Mouse (Mus musculus): ENCODE results near the gene Nol3. TPM values are rescaled to one million over a fixed set of nuclear protein-coding genes. Genes with fewer than 3 reads are reported as not detected.

Nol3 gene
- total and polyA plus RNA-seq, 3 experiments: 0.63 to 0.89 TPM; not detected in 1

- TF ChIP-seq POLR2AphosphoS5 (IDR thresholded peaks at IDR 0.05; ENCODE audit: borderline replicate concordance, low read depth, low read length): no peak
- TF ChIP-seq GABPA (IDR thresholded peaks at IDR 0.05; ENCODE audit: low read depth, low read length): no peak
- peak; percentile 85 for TF ChIP-seq SIN3A (IDR thresholded peaks at IDR 0.05; ENCODE audit: low read length)
- TF ChIP-seq ELF1 (IDR thresholded peaks at IDR 0.05; ENCODE audit: low read depth, low read length): peak; percentile 98
- TF ChIP-seq POLR2A (IDR thresholded peaks at IDR 0.05; ENCODE audit: control insufficient read depth in 1 of 2, insufficient read depth in 1 of 2, low read depth in 1 of 2, low read length in 2 of 2, poor library complexity in 1 of 2): peak; percentile 73 to 78
These were observed 11.6 kb upstream of the Nol3 start, which contains the start of the genes Tradd and Fbxl8 (continued) for GRCm38 (mm10) chr8:105264024-105264982.

- H3K27ac ChIP-seq (ENCODE audit: control insufficient read depth, low read depth, low read length): peak overlapping the region; percentile 77
These were observed 10.8 kb upstream of the Nol3 start for GRCm38 (mm10) chr8:105265128-105265527.

GRCm38 (mm10) chr8:105266775-105267174 is 9.2 kb upstream of the Nol3 start:
- H3K27me3 ChIP-seq (ENCODE audit: control insufficient read depth in 1 of 2, insufficient read depth in 2 of 2, low read length in 2 of 2): no peaks in the 10 kb centered on the region
- peaks cover 7 to 28% of the 10 kb centered on the region in 2 experiments for H3K4me1 ChIP-seq (ENCODE audit: control insufficient read depth in 1 of 2, insufficient read depth in 2 of 2, low read length in 2 of 2)
- TF ChIP-seq NRF1 (IDR thresholded peaks at IDR 0.05; ENCODE audit: insufficient read depth, low read depth, low read length, poor library complexity, severe bottlenecking) (no peak), MEF2A (IDR thresholded peaks at IDR 0.05; ENCODE audit: extremely low read depth, insufficient replicate concordance, low read depth, low read length, poor library complexity, severe bottlenecking) (no peak), TBP (IDR thresholded peaks at IDR 0.05; ENCODE audit: low read depth, low read length) (0 out of 2 replicates have a peak, but pooled peaks have one; percentile 12), SIN3A (IDR thresholded peaks at IDR 0.05; ENCODE audit: low read length) (peak; percentile 41; the same call in 1 of the 2 replicates), MXI1 (IDR thresholded peaks at IDR 0.05; ENCODE audit: low read depth, low read length) (0 out of 2 replicates have a peak, but pooled peaks have one; percentile 15), ETS1 (IDR thresholded peaks at IDR 0.05; ENCODE audit: low read depth, low read length) (peak; percentile 49; the same call in 1 of the 2 replicates), MAZ (IDR thresholded peaks at IDR 0.05; ENCODE audit: low read depth, low read length) (peak; percentile 62; the same call in 1 of the 2 replicates)
- H3K9me3 ChIP-seq (replicated peaks; ENCODE audit: insufficient read depth, low read length): no peaks in the 10 kb centered on the region
- DNase-seq (ENCODE audit: low read depth, low spot score): peak; percentile 67
- peak overlapping the region; percentile 43; the same call in 1 of the 2 replicates for H3K27ac ChIP-seq (ENCODE audit: control insufficient read depth, low read depth, low read length)
- H3K79me2 ChIP-seq (ENCODE audit: control insufficient read depth, insufficient read depth, low read length, poor library complexity): peaks cover 15% of the 10 kb centered on the region
- H3K4me3 ChIP-seq (ENCODE audit: control insufficient read depth in 1 of 2, insufficient read depth in 1 of 2, low read depth in 2 of 2, low read length in 2 of 2): no peak overlapping the region
- peaks cover 0 to 17% of the 10 kb centered on the region in 2 experiments; a peak in 2 of 4 replicates for H3K36me3 ChIP-seq (ENCODE audit: control insufficient read depth in 1 of 2, insufficient read depth in 2 of 2, low read length in 2 of 2)
- H3K9ac ChIP-seq (ENCODE audit: control insufficient read depth, low read depth, low read length, poor library complexity, severe bottlenecking): peak overlapping the region; percentile 12; the same call in 1 of the 2 replicates

More at GRCm38 (mm10) chr8:105265128-105265527, 10.8 kb upstream of the Nol3 start:
- Histone ChIP-seq H3K4me3 (ENCODE audit: control insufficient read depth in 1 of 2, insufficient read depth in 1 of 2, low read depth in 2 of 2, low read length in 2 of 2) (peak overlapping the region; percentile 84 to 98), H3K4me1 (ENCODE audit: control insufficient read depth in 1 of 2, insufficient read depth in 2 of 2, low read length in 2 of 2) (peaks cover 7 to 40% of the 10 kb centered on the region in 2 experiments), H3K79me2 (ENCODE audit: control insufficient read depth, insufficient read depth, low read length, poor library complexity) (peaks cover 15% of the 10 kb centered on the region), H3K27me3 (ENCODE audit: control insufficient read depth in 1 of 2, insufficient read depth in 2 of 2, low read length in 2 of 2) (no peaks in the 10 kb centered on the region), H3K36me3 (ENCODE audit: control insufficient read depth in 1 of 2, insufficient read depth in 2 of 2, low read length in 2 of 2) (peaks cover 0 to 25% of the 10 kb centered on the region in 2 experiments; a peak in 2 of 4 replicates), H3K9me3 (replicated peaks; ENCODE audit: insufficient read depth, low read length) (no peaks in the 10 kb centered on the region), H3K9ac (ENCODE audit: control insufficient read depth, low read depth, low read length, poor library complexity, severe bottlenecking) (peak overlapping the region; percentile 87)
- TF ChIP-seq GATA1 (IDR thresholded peaks at IDR 0.05; ENCODE audit: low read depth, low read length): no peak
- TF ChIP-seq SIN3A (IDR thresholded peaks at IDR 0.05; ENCODE audit: low read length): peak; percentile 79
- TF ChIP-seq USF2 (IDR thresholded peaks at IDR 0.05; ENCODE audit: borderline replicate concordance in 1 of 2, insufficient read depth in 1 of 2, low read depth in 1 of 2, low read length in 2 of 2): no peak
- no peak for TF ChIP-seq KAT2A (conservative IDR thresholded peaks at IDR 0.05; ENCODE audit: low read depth, low read length)
- peak; percentile 39; the same call in 1 of the 2 replicates for TF ChIP-seq MYB (IDR thresholded peaks at IDR 0.05; ENCODE audit: low read depth, low read length)
- TF ChIP-seq POLR2AphosphoS2 (IDR thresholded peaks at IDR 0.05; ENCODE audit: low read length): no peak
- no peak for TF ChIP-seq GABPA (IDR thresholded peaks at IDR 0.05; ENCODE audit: low read depth, low read length)
- no peak for TF ChIP-seq E2F4 (IDR thresholded peaks at IDR 0.05; ENCODE audit: borderline replicate concordance, low read depth, low read length)
- peak in 1 of 2 experiments; percentile 39; a peak in 1 of 4 replicates for TF ChIP-seq POLR2A (IDR thresholded peaks at IDR 0.05; ENCODE audit: control insufficient read depth in 1 of 2, insufficient read depth in 1 of 2, low read depth in 1 of 2, low read length in 2 of 2, poor library complexity in 1 of 2)
- no peak for TF ChIP-seq MEF2A (IDR thresholded peaks at IDR 0.05; ENCODE audit: extremely low read depth, insufficient replicate concordance, low read depth, low read length, poor library complexity, severe bottlenecking)
- no peak for TF ChIP-seq TBP (IDR thresholded peaks at IDR 0.05; ENCODE audit: low read depth, low read length)
- peak; percentile 88 for TF ChIP-seq MXI1 (IDR thresholded peaks at IDR 0.05; ENCODE audit: low read depth, low read length)
- peak; percentile 53; the same call in 1 of the 2 replicates for TF ChIP-seq MYC (IDR thresholded peaks at IDR 0.05; ENCODE audit: low read depth, low read length)
- TF ChIP-seq NRF1 (IDR thresholded peaks at IDR 0.05; ENCODE audit: insufficient read depth, low read depth, low read length, poor library complexity, severe bottlenecking): no peak
- TF ChIP-seq ELF1 (IDR thresholded peaks at IDR 0.05; ENCODE audit: low read depth, low read length): peak; percentile 83
- 0 out of 2 replicates have a peak, but pooled peaks have one; percentile 57 for TF ChIP-seq HCFC1 (IDR thresholded peaks at IDR 0.05; ENCODE audit: low read depth, low read length)
- TF ChIP-seq MAX (IDR thresholded peaks at IDR 0.05; ENCODE audit: low read length): peak; percentile 71
- TF ChIP-seq ETS1 (IDR thresholded peaks at IDR 0.05; ENCODE audit: low read depth, low read length): no peak
- no peak for TF ChIP-seq ZC3H11A (IDR thresholded peaks at IDR 0.05; ENCODE audit: low read depth, low read length)
- TF ChIP-seq JUND (IDR thresholded peaks at IDR 0.05; ENCODE audit: low read depth, low read length): no peak
- TF ChIP-seq MAZ (IDR thresholded peaks at IDR 0.05; ENCODE audit: low read depth, low read length): no peak
- peak; percentile 55 for TF ChIP-seq NELFE (IDR thresholded peaks at IDR 0.05; ENCODE audit: low read depth, low read length)
- DNase-seq (ENCODE audit: low read depth, low spot score): peak; percentile 89
